ENCODE assay signal across 20 mouse cellular contexts in the genomic region with DNA sequence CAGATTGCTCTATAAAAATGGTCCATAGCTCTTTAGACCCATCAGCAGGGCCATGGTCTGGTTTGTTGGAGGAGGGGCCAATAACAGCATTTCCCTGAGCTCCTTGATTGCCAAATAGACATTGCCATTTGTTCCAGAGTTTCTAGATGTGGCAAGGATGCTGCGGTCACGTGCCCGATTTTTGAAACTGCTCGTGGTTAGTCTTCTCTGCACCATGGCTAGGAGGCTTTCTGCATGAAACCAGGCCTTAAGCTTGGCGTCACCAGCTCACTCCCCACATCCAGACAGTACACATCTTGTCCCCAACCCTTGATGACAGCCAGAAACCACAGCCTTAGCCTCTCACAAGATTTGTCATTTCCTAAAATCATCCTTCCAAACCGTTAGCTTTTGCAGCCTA.
"Had no signal": no experiment of that assay in that cellular context is flagged by ENCODE, and none has a peak within 500 bp of the region (broad histone marks: within the 10 kb centered on the region; RNA-seq: fewer than 3 reads in every experiment).

No protein-coding gene starts in this region.

- H3K4me3 ChIP-seq: kidney, embryonic 15.5 days; limb, embryonic 12.5 days; midbrain, embryonic 12.5 days; neural tube, embryonic 13.5 days; stomach, embryonic 15.5 days had no signal

- DNase-seq: kidney, adult 2 months; kidney, postnatal 14 days; layer of hippocampus, adult 9-11 months; layer of hippocampus, postnatal 36 days; liver; lung, adult 2 months; lung, postnatal 4 days; retina, postnatal 1 day; right cerebral cortex, postnatal 4 days; spleen, adult 18-20 months; thymus, adult 2 months; thymus, postnatal 25 days had no signal

- H3K27ac ChIP-seq: kidney, embryonic 15.5 days; limb, embryonic 12.5 days; liver, embryonic 14.5 days; midbrain, embryonic 12.5 days; neural tube, embryonic 13.5 days; stomach, embryonic 15.5 days had no signal

- ATAC-seq: lung, postnatal 0 days; midbrain, embryonic 16.5 days had no signal
